Mouse (Mus musculus): ENCODE data around the gene Tbc1d16.

The Tbc1d16 gene

DNA sequence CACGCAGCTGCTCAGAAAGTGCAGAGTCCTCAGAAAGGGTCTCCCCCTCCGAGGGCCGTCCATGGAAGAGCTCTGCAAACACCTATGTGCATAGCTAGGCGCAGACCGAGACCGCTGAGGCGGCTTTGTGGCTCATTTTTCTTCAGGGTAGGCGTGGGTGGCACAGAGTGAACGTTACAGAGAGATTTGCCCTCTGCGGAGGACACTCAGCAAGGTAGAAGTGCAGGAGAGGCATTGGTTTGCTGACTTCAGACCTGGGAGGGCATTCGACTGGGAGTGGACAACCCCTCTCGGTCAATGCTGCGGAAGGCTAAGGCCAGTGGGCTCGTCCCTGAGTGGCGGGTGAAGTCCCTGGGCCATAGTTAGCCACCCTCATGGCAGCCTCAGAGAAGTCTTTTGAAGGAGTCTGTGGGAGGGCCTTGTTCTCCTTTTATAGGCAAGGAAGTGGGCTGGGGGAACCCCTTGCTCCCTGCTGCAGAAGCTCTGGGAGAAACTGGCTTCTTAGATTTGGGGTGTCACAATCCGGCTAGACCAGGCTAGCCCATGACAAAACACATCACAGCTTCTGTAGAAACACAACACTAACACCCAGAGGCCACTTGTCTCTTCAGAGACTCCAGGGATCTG, 84.8 kb downstream of the Tbc1d16 start:
- DNase-seq (ENCODE audit: low spot score): no peak

DNA sequence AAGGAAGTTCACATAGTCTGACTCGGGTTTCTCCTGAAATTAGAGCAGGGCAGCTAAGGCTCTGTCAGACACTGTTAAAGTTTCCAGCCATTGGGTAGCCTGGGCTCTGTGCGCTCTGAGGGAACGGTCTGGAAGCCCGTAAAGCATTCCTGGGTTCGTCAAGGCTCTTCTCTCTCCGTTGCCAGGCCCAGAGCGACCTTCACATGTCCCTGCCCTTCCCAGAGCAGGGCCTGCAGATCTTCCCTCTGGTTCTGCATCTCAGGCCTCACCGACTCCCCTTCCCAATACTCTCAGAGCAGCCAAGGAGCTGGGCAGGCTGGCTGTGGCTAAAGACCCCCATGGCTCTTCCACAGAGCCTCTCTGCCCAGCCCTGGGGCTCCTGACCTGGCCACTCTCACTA, 85.7 kb downstream of the Tbc1d16 start:
- DNase-seq (ENCODE audit: low spot score): no peak

DNA sequence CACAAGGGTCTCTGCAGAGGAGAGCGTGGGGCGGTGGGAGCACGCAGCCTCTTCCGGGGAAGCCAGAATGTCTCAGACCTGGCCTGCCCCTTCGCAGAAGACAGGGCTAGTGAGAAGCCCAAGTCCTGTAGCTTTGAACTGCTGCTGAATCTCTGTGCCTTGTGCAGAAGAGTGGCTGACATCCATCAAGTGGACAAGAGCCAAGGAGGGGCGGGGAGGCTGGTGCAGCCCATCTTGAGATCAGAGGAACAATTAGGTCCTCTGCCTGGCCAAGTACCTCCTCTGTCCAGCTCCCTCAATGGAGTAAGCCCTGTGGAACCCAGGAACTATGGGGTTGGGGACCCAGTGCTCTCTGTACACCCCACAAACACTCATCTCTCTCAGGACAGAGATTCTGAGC, 89.3 kb downstream of the Tbc1d16 start:
- DNase-seq (ENCODE audit: low spot score): no peak

DNA sequence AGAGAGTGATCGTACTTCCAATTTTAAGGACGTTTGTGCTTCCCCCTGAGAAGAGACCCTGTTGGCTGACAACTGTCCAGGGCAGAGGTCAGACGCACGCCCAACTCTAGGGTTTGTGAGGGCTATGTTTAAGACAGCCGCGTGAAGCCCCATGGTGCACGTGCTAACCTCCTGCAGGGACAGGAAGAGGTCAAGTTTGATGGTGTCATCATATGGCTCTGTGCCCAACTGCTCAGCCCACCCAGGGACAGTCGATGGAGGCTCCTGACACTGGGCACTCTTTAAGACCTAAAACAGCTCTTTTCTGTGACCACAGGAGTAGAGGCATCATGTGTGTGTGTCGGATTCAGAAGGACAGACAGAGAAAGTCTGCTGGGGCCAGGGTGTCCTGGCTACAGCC, 90.1 kb downstream of the Tbc1d16 start:
- no peak for DNase-seq (ENCODE audit: low spot score)

DNA sequence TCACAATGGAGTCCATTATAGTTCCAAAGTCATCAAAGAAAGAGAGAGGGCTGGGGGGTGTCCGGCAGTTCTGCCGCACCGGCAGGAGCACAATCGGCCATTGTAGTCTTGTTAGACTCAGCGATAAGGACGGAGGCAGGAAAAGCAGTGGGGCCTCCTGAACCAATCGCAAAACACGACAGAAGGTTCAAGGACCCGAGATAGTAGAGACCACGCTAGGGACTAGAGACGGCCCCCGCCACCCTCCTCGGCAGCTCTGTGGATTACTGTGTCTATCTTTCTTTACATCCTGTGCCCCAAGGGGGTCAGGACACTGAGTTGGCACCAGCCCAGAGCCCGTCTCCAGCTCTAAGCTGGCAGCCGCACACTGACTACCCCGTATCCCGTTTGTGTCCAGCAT, 93.7 kb downstream of the Tbc1d16 start:
- peak; percentile 83 for DNase-seq (ENCODE audit: low spot score)

DNA sequence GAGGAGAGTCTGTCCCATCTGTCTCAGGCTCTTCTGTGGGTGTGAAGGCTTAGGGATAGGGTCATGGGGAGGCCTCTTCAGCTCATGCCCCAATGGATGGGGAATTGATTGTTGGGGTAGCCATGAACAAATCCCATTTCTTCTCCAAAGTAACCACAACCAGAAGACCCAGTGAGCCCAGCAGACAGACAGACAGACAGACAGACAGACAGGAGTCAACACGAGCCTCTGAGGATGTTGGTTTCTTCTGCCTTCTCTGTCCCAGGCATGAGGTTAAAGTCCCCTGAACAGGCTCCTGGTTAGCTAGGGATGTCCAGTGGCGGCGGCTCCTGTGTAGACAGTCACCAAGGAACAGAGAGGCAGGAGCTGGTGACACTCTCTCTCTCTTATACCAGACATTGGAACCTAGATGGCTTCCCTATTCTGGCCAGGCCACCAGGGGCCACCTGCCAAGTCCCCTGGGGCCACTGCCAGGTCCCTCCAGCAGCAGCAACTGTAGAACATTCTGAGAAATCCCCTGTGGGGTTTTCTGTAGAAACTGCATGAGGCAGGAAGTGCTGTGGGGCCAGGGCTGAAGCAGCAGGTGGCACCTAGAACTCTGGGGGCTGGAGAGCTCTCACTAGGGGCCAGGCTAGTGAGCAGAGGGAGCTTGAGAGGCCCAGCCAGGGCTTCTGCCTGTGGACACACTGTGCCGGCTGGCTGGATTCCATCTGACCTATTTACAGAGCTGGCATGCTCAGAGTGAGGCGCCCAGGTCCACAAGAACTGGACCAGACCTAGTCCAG, 94.7 kb downstream of the Tbc1d16 start:
- DNase-seq (ENCODE audit: low spot score): peak; percentile 71

DNA sequence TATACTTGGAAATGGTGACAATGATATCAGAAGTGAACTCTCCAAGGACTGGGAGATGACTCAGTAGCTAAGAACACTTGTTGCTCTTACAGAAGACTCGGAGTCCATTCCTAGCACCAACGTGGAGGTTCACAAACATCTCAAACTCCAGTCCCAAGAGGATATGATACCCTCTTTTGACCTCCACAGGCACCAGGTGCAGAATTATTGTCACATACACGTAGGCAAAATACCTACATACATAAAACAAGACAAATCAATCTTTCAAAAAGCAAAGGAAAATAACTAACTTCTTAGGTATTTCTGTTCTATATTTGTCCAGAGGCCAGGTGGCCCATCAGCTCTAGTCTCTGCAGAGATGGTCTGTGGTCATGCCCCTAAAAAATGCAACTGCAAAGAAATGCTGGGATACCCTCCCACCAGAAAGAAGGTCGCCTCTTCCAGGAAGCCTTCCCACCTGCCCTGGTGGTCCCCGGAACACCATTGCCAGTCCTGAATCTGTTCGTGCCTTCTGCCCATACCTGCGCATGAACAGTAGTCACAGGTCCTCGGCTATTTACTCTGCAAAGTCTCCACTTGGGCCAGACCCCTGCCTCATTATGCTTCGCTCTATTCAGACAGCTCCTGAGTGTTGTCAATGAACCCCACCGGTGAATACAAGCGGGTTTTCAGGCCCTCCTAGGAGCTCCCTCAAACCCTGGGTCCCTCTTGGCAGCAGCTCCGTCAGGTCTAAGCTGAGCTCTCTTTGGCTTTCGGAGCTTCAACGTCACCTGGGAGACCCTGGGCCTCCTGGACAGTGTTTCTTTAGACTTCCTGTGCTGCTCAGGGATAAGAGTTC, 95.9 kb downstream of the Tbc1d16 start:
- no peak for DNase-seq (ENCODE audit: low spot score)

DNA sequence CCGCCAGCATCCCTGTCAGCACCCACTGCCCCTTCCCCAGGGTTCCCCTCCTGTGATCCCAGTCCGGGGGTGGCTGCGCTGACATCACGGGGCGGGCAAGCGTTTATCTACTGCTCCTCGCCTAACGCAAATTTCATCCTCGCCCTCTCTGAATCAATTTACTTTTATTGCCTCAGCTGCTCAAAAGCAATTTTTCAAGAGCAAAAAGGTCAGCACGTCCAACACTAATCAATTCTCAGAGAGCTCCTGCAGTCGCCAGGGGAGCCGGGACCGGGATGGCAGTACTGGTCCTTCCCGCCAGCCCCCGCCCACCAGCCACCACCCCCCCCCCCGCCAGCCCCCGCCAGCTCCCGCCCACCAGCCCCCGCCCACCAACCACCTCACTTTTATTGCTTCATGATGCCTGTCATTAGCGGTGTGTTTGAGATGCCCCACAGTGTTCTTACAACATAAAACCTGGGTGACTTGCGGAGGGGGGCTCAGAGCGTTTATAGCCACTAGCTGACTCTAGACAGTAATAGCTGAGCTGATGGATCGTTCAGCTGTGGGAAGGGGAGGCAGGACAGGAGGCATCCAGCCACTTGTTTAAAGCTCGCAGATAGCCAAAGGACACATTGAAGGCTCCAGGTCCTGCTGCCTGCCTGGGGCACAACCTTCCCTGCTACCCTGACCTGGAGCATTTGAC, 98.1 kb downstream of the Tbc1d16 start:
- no peak for DNase-seq (ENCODE audit: low spot score)

DNA sequence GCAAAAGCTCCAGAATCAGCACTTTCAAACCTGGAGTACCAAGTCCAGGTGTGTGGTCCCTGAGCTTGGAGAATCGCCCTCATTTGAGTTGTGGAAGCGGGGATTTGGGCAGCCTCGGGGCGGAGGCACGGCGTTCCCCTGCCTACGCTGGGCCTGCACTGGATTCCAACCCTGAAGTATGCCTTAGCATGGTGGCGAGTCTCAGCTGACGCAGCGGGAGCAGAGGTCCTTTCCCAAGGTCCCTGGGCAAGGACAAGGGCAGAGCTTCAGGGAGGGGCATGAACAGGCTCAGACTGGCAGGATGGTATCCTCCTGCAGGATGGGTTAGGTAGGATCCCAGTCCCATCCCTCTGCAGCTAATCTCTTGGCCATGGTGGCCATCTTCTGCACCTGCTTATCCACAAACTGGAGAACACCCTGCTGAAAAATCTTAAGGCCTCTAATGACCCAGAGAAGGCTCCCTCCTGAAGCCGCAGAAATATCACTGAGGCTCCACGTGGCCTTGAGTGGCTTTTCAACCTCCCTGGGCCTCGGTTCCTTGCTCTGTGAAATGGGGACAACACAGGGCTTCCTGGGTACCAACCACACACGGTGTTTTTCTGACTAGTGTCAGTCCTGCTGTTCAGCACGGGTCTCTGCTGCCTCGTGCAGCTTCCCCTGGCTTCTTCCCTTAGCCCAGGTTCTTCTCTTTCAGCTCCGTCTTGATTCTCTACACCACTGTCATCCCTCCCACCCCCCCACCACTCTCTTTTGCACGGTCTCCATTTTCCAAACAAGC, 98.8 kb downstream of the Tbc1d16 start:
- no peak for DNase-seq (ENCODE audit: low spot score)

DNA sequence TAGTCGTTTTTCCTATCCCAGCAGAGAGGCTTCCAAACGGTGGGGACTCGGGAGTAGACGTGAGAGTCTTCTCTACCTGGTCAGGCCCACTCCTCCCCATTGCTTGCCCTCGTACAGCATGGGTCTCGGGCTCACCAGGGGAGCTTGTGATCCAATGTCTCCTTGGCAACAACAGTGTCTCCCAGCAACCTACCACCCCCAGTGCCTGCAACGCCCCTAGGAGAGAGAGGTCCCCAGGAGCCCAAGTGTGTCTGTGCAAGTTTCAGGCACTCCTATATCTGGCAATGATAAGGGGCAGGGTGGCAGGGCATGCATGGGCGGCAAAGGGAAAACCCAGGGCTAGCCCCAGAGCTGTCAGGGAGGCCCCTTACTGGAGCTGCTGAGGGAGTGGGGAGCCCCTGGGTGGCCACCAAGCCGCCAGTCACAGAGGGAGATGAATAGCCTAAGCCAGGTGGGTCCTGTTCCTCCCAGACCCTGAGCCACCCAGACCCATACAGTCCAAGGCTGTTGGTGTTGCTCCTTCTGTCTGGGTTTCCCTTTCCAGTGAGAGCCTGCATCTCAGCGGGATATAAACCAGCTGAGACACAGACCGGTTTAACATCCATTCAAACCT, 99.5 kb downstream of the Tbc1d16 start:
- DNase-seq (ENCODE audit: low spot score): no peak

DNA sequence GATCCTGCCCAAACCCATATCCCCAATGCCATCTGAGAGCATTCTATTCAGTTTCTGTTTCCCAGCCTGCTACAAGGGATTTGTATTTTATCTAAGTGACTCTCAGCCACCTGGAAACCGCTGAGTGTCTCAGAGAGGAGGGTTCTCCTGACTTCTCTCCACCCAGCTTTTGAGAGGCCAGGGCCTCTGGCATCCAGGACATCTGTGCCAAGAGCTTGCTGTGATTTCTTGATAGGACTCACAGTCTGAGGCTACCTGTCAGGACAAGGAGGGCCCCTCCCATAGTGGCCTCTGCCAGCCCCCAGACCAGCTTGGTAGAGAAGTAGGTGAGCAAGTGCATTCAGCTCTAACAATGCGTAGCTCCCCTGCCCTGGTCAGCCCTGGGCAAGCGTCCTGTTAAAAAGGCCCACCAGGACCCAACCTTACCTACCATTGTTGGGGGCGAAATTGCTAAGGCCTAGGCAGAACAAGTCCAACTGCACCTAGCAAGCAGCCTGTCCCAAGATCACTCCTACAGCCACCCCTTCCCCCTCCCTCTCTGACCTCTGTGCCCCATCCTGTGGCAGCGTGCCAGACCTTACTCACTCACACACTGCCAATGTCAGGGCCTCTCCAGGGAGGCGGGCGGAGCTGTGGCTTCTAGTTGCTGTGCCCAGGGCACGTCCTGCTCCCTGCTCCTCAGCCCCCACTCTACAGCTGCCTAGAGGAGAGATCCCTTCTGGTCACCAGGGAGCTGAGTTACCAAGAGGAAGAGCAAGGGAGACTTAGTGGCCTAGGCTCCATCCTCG, 100.4 kb downstream of the Tbc1d16 start:
- peak; percentile 86 for DNase-seq (ENCODE audit: low spot score)

DNA sequence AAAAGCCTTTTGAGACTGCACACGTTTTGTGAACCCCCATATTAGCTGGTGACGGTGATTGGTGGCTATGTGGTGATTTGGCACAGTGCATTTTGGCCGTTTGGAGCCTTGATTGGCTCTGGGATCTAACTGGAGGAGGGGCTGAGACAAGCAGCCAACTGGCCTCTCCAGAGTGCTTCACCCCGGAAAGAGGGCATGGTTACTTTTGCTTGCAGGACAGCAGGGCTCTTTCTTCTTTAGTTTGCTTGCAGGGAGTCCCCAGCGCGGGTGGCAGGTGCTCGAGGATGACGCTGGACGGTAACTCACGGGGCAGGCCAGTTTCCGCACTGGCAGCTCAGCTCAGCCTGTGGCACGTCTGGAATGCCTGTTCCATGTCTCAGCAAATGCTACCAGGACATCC, 101.2 kb downstream of the Tbc1d16 start:
- DNase-seq (ENCODE audit: low spot score): no peak

DNA sequence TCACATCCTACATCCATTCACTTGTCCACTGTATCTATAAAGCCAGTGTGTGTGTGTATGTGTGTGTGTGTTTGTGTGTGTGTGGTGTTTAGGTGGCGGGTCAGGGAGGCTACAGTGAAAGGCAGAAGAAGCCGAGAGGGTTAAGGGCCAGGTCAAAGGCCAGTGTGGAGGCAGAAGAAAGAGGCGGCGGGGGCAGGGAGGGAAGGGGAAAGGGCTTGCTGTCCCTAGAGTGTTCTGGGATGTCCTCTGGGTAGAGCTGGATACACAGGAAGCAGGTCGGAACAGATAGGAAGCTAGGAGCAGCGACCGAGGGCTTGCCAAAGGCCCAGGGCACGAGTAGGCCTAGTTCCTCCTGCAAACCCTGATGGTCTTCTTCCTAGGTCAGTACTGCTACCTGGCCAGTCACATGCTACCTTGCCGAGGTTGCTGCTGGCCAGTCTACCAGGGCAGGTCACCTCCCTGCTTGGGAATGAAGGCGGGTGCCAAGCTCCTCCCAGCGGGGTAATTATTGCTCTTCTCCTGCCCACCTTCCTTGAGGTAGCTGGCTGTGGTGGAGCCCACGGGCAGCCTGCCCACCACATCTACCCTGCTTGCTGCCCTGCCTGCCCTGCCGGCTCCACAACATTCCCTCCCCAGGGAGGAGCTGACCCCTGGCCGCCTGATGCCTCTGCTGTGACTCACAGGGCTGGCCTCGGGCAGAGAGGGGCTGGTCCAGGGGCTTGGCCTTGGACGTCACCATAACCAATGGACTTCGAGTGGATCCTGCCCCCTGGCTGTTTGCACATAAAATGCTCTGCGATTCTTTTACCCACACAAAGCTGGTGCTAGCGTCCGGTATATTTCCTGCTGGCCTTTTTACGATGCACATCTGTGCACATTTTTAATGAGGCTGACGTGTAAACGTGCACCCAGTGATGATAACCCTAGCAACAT, 102.1 kb downstream of the Tbc1d16 start:
- DNase-seq (ENCODE audit: low spot score): peak; percentile 87

DNA sequence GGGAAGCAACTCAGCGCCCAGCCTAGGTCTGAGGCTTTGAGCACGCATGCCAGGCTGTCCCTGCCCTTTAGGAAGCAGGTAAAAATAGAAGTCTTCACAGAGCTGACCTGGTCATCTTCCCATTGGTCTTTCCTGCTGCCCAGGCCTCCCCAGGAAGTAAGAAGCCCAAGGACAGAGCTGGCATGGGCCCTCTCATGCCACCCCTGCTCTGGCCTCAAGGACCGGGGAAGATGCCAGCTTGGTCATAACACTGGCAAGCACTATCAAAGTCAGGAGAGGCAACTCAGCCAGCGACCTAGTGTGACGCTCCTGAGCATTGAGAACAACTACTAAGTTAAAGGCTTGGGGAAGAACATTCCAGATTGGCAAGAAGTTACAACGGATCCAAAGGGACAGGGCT, 103.8 kb downstream of the Tbc1d16 start:
- DNase-seq (ENCODE audit: low spot score): no peak

DNA sequence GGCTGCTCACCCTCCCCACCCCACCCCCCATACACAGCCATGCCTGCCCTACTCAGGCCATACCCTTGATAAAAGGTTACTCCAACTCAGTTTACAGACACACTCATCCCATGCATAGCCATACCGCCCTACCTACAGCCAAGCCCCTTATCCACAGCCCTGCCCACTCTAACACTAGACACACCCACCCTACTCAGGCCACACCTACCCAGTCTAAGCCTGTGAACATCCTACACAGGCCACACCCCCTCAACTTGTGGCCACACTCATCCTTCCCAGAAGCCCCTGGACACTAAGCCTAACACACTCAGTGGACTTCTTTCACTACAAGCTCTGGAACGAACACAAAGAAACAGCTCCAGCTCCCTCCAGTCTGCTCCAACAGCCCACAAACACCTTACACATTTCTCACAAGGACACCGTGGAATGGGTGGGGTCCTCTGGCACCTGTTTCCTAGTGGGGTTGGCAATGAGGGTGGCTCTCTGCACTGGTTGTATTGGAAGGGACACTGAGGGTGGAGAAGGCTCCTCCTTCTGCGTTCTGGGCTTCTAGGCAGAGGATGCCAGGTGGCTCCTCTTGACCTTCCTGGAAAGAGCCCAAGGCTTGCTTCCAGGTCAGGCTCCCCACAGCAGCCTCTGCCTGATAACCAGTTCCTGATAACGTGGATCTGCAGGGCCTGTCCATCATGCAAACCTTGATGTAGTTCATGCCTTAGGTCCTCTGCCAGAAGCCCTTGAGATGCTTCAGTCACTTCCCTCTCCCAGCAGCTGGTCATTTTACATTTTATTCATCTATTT, 104.6 kb downstream of the Tbc1d16 start:
- DNase-seq (ENCODE audit: low spot score): no peak

DNA sequence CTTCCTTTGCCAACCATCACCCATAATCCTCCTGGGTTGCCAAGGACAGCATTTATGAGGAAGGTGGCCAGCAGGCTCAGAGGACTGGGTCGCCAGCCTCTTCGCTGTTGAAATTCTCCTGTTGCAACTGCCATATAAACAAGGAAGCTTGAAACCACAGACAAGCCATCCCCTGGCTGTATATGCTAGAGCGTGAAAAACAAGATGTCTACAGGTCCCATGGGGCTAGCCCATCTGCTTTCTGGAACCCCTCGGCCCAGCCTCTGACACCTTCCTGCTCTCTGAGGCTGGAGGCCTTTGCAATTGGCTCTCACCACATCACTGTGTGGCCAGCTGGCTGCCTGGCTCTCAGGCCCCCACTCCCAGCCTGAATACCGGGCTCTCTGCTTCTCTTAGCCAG, 105.9 kb downstream of the Tbc1d16 start:
- DNase-seq (ENCODE audit: low spot score): no peak

DNA sequence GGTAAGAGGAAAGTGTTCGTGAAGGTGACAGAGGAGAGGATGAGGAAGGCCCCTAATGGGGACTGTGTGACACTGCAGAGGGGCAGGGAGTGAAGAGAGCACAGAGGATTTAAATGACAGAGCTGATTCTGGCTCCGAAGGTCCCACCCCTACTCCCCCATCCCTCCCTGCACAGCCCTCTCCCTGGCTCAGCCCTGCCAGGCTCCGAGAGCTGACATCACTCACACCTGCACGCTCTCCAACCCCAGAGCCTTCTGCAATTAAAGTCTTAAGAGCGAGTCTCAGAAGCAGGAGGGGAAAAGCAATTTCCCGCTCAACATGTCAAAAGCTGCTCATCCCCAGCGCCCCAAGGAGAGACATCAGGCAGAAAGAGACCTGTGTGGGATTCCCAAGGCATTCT, 109.4 kb downstream of the Tbc1d16 start:
- no peak for DNase-seq (ENCODE audit: low spot score)

DNA sequence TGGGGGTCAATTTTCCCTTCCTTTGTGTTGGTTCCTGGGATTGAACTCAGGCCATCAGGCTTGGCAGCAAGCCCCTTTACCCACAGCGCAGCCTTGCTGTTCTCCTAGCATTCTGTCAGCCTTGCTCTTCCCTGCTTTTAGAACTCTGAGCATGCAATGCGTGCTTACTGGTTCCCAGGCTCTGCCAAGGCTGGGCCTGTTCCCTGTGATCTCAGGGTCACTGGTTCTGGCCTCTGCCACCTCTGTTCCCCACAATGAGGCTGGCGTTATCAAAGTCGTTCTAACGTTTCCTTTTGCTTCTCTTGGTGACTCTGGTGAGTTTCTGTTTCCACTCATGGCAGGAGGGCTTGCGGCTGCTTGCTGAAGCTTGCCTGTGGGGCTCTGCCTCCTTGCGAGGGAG, 110.4 kb downstream of the Tbc1d16 start:
- DNase-seq (ENCODE audit: low spot score): no peak
